Mouse (Mus musculus) thymus, postnatal 25 days (tissue): ENCODE data around the gene Homer3.

Source experiments
- DNase-seq: peaks from one replicate; pipeline ENCODE4 v3.0.0; 2022

Gene Homer3

GRCm38 (mm10) chr8:70285304-70285703 lies 2.7 kb downstream of the Homer3 start:
- no peak for DNase-seq

GRCm38 (mm10) chr8:70286737-70287136 lies 4.1 kb downstream of the Homer3 start:
- DNase-seq, result peak; percentile 27

GRCm38 (mm10) chr8:70293988-70294405 lies 11.4 kb downstream of the Homer3 start:
- no peak for DNase-seq

GRCm38 (mm10) chr8:70300881-70301280 lies 18.3 kb downstream of the Homer3 start:
- no peak for DNase-seq

- DNase-seq, result peak; percentile 92
Measured at GRCm38 (mm10) chr8:70302358-70302890, 19.8 kb downstream of the Homer3 start, which contains the start of the genes Ddx49 and Cope. Gene Ddx49 (minus strand): TSS chr8:70302489. Gene Cope (plus strand): TSS chr8:70302518.

GRCm38 (mm10) chr8:70302901-70303300 lies 20.3 kb downstream of the Homer3 start:
- DNase-seq, result no peak

- no peak for DNase-seq
Measured at GRCm38 (mm10) chr8:70309311-70309710, 26.7 kb downstream of the Homer3 start.

GRCm38 (mm10) chr8:70313399-70313798 lies 30.8 kb downstream of the Homer3 start:
- DNase-seq, result no peak

GRCm38 (mm10) chr8:70315624-70316510 lies 33.2 kb downstream of the Homer3 start, which contains the start of gene Cers1:
Gene Cers1 (plus strand): TSS chr8:70315775.
- peak; percentile 60 for DNase-seq

- DNase-seq, result no peak
Measured at GRCm38 (mm10) chr8:70316511-70317504, 34.2 kb downstream of the Homer3 start.

- no peak for DNase-seq
Measured at GRCm38 (mm10) chr8:70317872-70318271, 35.2 kb downstream of the Homer3 start.

- no peak for DNase-seq
Measured at GRCm38 (mm10) chr8:70323716-70324115, 41.1 kb downstream of the Homer3 start.

- DNase-seq, result no peak
Measured at GRCm38 (mm10) chr8:70327512-70327911, 44.9 kb downstream of the Homer3 start.

- DNase-seq, result no peak
Measured at GRCm38 (mm10) chr8:70329124-70329834, 46.7 kb downstream of the Homer3 start, which contains the start of gene Gdf1. Gene Gdf1 (plus strand): TSS chr8:70329817.

GRCm38 (mm10) chr8:70329835-70330740 lies 47.5 kb downstream of the Homer3 start:
- DNase-seq, result no peak

GRCm38 (mm10) chr8:70330741-70331364 lies 48.2 kb downstream of the Homer3 start:
- DNase-seq, result no peak

- DNase-seq, result no peak
Measured at GRCm38 (mm10) chr8:70331526-70331925, 48.9 kb downstream of the Homer3 start.

GRCm38 (mm10) chr8:70332070-70332877 lies 49.6 kb downstream of the Homer3 start:
- DNase-seq, result no peak

- no peak for DNase-seq
Measured at GRCm38 (mm10) chr8:70332878-70333202, 50.2 kb downstream of the Homer3 start.

GRCm38 (mm10) chr8:70338931-70339330 lies 56.3 kb downstream of the Homer3 start:
- DNase-seq, result no peak
